Mouse (Mus musculus) erythroblast, embryonic 14.5 days (primary cell): ENCODE measurements around the gene Ninj1.

ENCODE experiments used
- GATA1 ChIP-seq: IDR thresholded peaks from 2 replicates; pipeline ENCODE4 v1.6.1; 2012; ENCODE audit warnings: low read length, inconsistent platforms, mixed read lengths
- TAL1 ChIP-seq: IDR thresholded peaks from 3 replicates; pipeline ENCODE4 v1.6.1; 2012; ENCODE audit warnings: low read length, inconsistent platforms, mixed read lengths

DNA sequence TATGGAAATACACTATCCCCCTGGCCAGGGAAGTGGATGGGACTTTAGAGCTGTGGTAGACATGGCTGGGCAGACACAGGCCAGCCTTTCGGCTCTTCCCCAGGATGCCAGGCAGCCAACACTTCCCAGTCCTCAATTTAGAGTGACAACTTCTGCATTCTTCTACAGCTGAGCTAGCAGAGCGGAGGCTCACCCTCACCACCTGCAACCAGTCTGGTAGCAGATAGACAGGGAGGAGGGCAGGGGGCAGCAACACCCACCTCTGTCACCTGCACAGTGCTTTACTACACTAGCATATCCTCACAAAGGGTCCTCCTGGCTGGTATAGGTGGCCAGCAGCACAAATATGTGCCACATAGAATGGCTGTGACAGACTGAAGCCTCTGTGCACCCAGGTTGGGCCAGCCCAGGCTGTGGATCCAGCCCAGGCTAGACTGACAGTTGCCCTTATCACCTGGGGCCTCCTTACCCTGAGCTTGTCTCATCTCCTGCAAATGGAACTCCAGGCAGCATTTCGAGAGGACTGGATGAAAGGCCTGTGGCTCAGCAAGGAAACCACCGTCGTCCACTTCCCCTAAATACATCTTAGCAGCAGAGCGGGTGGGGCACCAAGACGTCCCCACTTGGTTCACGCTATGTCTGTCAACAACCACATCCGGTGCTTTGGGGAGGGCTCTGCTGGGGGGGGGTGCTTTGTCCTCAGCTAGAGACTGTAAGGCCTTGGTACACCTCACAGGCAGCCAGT, 55.2 kb downstream of the Ninj1 start:
- TF ChIP-seq GATA1: no peak
- no peak for TF ChIP-seq TAL1
